Mouse (Mus musculus): ENCODE measurements at regions not wholly inside any gene's neighbourhood (a gene's known extent, or its start where the extent isn't known, plus 50 kb on each side); places are given as distances from the start of the nearest gene placed in this dataset.

DNA sequence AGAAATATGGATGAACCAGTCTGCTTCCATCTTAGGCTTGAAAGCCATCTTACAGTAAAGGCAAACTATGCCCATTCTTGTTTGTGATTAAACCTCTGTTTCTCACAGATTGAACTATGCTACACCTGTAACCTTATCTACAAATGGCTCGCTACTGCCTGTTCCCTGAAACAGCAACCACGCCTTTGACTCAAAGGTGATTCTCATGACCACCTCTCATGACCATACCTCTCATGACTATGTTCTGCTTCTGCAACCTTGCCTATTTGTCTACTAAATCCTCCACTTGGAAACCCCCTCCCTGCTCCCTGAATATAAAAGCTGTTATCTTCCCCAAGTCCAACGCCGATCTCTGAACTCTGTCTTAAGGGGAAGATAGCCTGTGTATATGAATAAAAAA lies 296.7 kb upstream of the Adgrl2 start:
- intact Hi-C loops (cut with DNase I), result no loop called here

DNA sequence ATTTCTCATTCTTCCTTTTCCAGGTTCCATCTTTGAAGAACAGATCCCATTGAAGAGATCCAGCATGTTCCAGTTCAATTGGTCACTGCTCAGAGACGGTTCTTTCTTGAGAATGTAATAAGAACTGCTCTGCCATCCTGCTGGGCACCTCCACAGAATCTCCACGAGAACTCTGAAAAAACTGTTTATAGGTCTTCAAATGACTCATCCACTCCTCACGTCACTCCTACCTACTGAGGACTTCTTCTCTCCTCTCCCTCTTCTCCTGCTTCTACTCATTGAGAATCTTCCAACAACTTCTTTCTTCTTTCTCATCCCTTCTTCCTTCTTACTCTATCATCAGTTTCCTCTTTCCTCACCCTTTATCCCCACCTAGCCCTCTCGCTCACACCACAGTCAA lies 294.6 kb upstream of the Adgrl2 start:
- intact Hi-C loops (cut with DNase I), result no loop called here

DNA sequence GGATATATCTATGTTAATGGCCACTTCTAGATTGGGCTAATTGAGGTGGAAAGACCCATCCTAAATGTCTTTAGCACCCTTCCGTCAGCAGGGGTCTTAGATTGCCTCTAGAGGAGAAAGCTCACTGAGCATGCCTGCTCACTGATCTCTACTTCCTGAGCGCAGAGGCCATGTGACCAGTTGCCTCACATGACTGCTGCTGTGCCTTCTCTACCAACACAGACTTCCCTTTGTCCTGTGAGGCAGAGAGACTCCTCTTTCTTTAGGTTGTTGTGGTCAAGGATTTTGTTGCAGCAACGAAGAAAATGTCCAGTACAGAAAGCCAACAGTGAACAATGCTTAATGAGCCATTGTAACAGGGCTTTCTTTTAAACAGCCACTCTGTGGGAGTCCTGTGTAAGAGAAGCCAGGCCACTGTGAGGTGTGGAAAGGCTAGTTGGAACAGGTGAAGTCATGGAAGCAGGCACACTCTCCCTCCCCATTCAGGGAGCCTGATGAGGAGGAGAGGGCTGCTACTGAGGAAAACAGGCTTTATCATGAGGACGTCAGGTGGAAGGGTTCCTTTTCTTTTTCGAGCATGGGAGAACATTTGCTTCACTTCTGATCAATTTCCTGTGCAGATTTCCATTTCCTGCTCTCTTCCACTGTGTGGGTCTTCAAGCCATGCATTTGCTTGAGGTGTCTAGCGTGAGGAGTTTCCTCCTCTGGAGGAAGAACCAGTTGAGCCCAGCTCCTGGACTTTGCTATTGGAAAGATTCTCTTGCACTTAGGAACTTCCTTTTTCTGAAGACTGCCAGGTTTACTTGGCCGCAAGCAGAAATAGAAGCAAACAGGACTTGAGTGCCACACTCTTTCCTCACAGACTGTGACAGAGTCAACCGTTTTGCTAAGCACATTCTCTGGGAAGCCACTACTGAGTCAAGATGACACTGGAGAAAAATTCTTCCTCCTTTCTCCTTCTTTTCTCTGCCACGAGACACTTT lies 290.7 kb upstream of the Adgrl2 start:
- intact Hi-C loops (cut with DNase I), result no loop called here

DNA sequence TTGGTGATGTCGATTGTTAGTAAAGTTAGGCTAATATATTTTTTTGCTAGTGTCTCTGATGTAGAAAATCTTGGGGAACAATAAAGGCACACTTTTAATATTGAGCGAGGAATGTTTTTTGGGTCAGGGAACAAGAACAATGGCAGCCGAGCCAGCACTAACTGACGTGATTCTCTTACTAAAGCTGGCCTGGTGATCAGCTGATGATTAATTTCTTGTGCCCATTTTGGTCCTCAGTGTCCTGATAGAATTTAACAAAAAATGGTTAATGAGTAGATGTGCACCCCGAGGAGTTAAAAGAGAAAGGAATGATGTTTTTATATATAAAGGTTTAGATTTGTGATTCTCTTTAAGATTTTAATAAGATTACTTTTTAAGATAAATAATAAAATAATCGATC lies 289.0 kb upstream of the Adgrl2 start:
- intact Hi-C loops (cut with DNase I), result no loop called here

DNA sequence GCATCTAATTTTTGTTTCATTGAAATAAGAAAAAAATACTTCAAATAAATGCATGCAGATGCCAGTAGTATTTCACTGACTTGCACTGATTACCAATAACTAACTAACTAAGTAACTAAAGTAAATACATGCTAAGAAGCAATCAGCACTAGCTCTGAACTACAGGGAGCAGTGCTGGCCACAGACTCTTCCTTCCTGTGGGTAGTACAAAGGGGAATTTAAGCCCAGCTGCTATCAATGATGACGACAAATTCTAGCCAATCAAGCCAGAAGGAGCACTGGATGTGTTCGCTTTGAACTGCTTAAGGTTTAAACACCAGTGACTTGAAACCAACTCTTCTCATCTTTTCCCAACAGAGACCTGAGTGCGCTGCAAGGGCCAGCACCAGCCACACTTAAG lies 287.5 kb upstream of the Adgrl2 start:
- intact Hi-C loops (cut with DNase I), result no loop called here

DNA sequence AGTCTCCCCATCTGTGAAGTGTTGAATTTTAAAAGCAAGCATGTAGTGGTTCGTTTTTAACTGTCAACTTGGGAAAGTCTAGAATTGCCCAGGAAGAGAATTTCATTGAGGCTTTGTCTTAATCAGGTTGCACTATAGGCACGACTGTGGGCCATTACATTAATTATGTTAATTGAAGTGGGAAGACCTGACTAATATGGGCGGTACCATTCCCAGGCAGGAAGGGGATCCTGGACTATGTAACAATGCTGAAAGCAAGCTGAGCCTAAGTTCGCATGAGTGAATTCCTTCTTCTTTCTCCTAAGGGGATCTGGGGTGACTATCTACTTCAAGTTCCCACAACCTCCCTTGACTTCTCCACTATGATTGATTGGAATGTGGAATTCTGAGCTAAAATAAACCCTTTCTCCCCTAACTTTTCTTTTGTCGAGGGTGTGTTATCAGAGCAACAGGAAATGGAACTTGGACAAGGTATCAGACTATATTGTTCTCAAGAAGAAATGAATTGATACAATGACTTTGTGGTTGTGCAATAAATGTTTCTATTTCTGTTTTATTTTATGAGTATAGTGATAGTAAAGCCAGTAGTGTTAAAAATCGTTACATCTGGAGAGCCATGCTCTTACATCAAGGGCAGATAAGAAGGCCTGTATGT lies 285.2 kb upstream of the Adgrl2 start:
- intact Hi-C loops (cut with DNase I), result no loop called here

DNA sequence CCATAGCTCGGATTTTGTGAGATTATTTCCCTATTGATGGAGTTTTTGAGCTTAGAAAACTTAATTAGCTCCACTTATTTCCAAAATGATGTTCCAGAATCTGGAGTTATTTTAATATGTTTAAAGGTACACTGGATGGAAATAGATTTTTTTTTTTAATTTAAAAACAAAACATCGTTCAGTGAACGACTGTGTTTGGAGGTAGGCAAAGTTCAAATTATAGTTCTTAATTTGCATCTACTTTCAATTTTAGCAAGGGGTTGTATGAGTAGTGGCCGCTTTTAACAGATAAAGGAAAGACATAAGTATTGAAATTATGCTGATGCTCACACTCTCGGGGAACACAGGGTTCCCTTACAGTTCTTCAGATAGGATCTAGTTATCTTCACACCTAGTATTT lies 284.6 kb upstream of the Adgrl2 start:
- intact Hi-C loops (cut with DNase I), result no loop called here

DNA sequence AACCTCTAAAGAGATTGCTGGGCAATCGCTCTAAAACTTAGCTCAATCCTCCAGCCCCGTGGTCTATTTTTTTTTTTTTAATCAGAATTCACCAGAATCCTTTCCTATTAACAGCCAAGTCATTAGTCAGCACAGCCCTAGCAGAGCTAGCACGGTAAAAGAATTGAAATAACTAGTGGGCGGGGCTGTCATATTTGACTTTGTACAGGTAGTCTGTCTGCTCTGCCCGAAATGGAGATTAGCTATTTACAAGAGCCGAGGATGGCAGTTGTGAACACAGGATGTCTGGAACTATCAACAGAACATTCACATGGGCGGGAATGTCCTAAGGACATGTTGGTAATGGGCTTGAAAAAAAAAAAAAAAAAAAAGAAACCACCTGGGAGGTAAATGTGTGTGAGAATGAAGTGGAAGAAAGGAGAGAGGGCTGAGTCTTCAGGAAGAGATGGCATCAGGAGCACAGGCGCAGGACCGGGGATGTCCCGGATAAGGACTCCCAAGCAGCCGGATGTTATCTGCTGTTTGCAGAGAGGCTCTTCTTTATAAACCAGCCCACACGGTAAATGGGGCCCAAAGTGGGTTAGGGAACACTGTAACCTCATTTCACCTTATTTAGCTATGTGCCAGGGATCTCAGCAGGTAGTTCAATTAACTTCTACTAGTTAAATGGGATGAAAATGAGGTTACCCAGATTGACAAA lies 283.8 kb upstream of the Adgrl2 start:
- intact Hi-C loops (cut with DNase I), result no loop called here

DNA sequence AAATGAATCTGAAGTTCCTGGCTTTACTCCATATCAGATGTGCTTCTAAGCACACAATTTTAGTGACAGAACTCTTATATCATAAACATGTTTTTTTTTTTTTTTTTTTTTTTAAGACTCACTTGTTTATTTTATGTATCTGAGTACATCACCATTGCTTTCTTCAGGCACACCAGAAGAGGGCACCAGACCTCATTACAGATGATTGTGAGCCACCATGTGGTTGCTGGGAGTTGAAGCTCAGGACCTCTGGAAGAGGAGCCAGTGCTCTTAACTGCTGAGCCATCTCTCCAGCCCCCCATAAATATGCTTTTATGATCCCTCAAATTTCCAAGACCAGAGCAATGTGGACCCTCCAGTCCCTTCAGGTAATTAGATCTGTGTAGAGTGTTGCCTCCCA lies 280.1 kb upstream of the Adgrl2 start:
- intact Hi-C loops (cut with DNase I), result no loop called here

DNA sequence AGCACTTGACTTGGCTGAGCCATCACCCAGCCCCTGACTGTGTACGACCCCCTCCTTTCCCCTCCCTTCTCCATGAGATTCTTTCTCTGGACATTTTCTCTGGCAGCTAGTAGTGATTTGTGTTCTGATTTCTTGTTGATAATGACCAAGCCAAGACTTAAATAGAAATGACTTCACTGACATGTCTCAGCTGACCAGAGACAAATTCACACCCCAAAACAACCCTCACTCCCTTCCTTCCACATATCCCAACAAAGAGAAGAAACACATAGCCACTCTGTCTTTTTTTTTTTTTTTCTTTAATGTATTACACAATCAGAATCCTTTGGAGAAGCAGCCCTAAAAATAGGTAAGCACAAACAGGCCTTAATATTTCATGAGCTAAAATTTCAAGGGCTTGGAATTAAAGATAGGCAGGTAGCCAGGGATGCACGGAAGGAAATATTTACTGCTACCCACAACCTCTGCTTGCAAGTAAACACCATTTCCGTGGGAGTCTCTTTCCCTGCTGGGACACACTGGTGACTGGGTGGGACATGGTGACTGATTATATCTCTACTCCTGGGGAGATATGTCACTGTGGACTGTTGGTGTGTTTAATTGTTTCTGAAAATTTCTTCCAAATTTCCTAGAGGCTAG lies 272.1 kb upstream of the Adgrl2 start:
- intact Hi-C loops (cut with DNase I), result no loop called here

DNA sequence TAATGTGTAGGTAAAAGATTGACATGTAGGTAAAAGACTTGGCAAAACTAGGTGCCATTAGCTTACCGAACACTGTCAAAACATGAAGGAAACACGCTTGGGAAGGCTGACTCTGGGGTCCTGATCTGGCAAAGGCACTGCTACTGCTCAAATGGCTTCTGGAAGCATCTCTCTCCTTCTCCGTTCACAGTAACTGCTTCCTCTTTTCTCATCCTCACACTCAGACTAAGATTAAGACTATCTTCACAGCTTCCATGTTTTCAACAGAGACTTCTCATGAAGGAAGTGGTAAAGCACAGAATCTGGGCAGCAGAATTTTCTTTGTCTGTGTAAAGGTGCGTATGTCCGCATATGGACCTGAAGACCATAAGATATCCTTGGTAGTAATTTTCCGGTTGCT lies 271.4 kb upstream of the Adgrl2 start:
- intact Hi-C loops (cut with DNase I), result no loop called here

DNA sequence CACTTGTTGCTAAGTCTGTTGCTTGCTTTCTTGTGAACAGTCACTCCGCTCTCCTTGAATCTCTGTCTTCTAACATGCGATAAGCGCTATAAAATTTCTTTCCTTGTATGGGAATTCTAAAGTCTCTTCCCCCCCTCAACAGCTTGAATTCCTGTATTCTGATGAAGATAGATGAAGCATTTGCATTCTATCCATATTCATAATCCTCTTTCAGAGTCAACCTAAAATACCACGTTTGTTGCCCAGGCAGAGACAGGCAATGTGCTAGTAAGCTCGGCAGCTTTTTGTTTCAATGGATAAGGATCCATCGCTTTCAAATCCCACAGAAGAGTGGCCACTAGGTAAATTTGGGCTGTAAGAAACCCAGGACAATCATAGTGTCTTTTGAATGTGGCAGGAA lies 268.5 kb upstream of the Adgrl2 start:
- intact Hi-C loops (cut with DNase I), result no loop called here

DNA sequence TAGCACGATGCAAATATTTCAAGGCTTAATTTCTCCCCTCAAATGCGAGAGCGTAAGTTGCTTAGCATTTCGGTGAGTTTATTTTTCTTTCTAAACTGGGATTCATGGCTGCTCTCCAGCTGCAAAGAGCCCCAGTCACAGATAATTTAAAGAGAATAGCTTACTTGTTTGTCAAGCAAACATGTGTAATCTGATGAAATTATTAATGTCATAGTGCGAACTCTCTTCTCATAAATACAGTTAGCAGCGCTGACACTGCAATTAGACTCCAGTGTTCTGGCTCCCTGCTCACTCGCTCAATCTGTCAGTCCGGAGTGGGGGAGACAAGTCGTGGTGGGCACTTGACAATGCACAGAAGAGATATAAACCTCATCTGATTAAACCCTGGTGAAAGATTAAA lies 266.5 kb upstream of the Adgrl2 start:
- intact Hi-C loops (cut with DNase I), result no loop called here

DNA sequence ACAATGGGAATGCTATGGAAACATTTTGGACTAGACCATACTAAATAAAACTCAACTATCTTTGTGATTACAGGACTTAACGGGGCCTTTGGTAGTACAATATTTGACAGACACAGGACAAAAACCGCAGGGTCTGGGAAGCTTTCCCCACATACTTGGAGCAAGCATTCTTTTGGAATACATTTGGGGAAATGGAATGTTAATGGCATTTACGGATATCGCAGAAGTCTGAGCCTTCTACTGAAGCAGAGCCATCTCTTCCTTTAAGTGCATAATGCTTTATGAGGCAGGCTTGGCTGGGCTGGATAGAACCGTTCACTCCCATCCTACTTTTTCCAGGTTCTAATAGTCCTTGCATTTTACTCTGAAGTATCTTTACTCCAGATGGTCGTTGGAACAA lies 262.7 kb upstream of the Adgrl2 start:
- intact Hi-C loops (cut with DNase I), result no loop called here

DNA sequence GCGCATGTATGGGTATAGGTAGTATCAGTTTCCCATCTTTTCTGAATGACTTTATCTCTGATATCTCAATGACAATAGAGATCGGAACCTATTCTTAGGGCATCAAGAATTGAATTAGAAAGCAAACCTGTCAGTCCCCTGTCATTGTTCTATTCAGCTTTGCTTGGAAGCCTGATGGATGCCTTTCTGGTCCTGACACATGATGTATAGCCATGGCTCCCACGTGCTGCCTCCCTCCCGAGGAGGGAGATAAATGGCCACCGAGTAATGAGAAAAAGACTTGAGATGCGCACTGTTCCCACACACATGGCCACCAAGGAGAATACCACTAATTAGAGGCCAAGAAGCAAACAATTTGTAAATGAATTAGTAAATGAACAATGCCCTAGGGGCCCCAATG lies 261.8 kb upstream of the Adgrl2 start:
- intact Hi-C loops (cut with DNase I), result no loop called here

DNA sequence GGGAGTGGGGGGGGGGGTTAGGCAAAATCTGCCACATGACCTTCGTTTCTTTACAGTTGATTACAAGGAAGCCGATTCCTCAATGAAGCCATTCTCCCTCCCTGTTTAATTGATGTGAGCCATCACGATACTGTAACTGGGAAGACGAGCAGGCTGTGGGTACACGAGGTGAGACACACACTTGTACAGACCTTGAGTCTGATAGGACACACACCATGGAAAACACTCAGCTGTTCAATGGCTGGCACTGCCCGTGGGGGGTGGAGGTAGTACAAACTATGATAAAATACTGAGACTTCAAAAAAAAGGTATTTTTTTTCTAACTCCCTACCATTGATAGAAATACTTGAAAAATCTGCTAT lies 257.3 kb upstream of the Adgrl2 start:
- intact Hi-C loops (cut with DNase I), result no loop called here

DNA sequence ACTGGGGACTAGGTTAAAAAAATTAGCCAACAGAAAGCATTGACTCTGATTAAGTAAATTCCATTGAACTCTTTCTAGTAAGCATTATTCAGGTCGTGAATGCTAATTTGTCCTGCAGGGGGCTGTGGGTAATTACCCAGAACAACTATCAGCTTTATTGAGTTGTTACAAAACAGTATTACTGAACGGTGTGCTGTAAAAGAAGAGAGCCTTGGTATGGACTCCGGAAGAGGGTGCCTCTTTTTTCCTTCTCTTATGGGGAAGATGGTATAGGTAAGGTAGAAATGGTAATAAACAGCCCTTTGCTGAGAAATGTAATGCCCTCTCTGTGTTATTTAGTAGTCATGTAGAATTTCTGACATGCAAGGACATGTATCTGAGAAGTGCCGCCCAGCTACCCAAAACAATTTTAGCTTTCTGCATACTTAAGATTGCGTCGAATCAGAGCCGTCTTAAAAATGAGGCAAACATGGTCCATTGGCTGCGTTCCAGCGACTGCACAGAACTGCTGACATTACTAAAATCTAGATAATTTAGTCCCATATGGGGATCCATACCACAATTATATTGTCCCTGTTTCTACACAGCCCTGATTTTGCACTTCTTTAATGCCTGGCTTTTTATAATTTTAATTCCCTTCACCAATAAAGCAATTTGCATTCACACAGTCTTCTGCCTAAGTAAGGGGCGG lies 256.7 kb upstream of the Adgrl2 start:
- intact Hi-C loops (cut with DNase I), result no loop called here

DNA sequence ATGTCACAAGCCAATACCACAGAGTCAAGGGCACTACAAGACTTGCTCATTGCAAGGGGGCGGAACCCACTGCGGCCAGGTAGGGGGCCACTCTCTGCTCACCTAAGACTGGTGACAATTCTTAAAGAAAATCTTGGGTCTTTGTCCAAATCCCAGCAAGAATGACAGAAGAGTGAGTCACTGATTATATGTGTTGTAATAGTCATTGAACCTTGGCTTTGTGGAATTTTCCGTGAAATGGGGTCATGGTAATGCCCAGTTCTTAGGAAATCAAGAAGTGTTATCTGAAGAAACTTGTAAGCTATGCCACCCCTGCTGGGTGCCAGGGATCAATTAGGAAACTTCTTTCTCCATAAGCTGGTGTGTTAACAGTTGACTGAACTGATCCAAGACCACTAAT lies 249.3 kb upstream of the Adgrl2 start:
- intact Hi-C loops (cut with DNase I), result loop anchor here (10.0 kb wide), 1 partner anchor 65 kb away; no protein-coding TSS in a partner anchor

DNA sequence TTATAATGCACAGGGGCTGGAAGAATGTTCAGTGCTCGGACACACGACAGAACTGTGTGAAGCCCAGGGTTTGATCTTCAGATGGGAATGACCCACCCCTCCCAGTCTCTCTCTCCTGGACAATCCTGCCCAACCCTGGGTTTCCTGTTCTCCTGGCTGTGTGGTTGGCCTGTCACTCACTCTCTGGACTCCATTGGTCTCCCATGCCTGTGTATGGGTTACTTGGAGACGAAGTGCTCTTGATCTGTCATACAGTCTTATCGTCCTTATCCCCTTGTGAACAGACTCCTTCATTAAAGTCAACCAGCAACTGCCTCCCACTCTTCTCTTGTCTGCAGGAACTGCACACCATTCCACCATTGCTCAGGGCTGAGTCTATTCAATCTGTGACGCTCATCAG lies 247.7 kb upstream of the Adgrl2 start:
- intact Hi-C loops (cut with DNase I), result loop anchor here (10.0 kb wide), 1 partner anchor 63 kb away; no protein-coding TSS in a partner anchor

DNA sequence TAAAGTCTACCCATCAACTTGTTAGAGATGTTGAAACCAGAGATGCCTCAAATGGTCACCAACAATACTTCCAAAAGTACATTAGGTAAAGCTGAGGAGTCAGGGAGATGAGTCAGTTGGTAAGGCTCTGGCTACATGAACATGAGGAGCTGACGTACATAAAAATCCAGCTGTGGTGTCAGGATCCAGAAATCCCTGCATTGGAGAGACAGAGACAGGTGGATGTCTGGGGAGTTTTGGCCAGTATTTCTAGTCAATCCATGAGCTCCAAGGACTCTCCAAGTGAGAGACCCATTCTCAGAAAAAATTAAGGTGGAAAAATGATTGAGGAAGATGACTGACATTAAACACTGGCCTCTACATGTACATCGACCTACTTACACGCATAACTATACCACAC lies 244.8 kb upstream of the Adgrl2 start:
- intact Hi-C loops (cut with DNase I), result loop anchor here (10.0 kb wide), 1 partner anchor 60 kb away; no protein-coding TSS in a partner anchor

DNA sequence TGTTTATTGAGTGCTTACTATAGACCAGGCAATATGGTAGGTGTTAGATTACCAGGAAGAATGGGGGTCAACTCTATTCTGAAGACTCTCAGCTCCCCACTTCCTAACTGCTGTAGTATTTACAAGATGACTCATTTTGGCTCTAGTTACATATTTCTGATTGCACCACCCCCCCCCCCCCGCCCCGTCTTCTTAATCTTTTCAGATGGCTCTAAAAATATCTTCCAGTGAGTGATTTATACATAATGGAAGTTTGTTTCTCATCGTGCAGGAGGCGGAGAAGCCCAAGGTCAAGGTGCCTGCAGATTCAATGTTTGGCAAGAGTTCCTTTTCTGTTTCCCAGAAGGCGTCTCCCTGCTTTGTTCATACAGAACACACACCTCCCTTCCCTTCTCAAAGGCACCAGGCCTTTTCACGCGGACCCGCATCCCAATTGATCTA lies 243.4 kb upstream of the Adgrl2 start:
- intact Hi-C loops (cut with DNase I), result loop anchor here (10.0 kb wide), 1 partner anchor 59 kb away; no protein-coding TSS in a partner anchor
